Mouse (Mus musculus) C2C12 (cell line): ENCODE measurements at regions not wholly inside any gene's neighbourhood (a gene's known extent, or its start where the extent isn't known, plus 50 kb on each side); places are given as distances from the start of the nearest gene placed in this dataset.

ENCODE experiments used
- CEBPB ChIP-seq: IDR thresholded peaks from one replicate; pipeline ENCODE4 v1.6.1; 2011; ENCODE audit warnings: low read depth, mild to moderate bottlenecking, control low read depth, moderate library complexity
- CTCF ChIP-seq: IDR thresholded peaks from one replicate; pipeline ENCODE4 v1.5.1; 2011; ENCODE audit not compliant: control insufficient read depth, insufficient read depth, insufficient read length
- FOSL1 ChIP-seq: IDR thresholded peaks from one replicate; pipeline ENCODE4 v1.8.0; 2011; ENCODE audit warnings: mild to moderate bottlenecking, low read length; ENCODE audit not compliant: poor library complexity, insufficient read depth, severe bottlenecking
- MAX ChIP-seq: IDR thresholded peaks from one replicate; pipeline ENCODE4 v1.6.1; 2011; ENCODE audit warnings: mild to moderate bottlenecking, control low read depth
- MYOD1 ChIP-seq: IDR thresholded peaks from one replicate; pipeline ENCODE4 v1.6.1; 2011; ENCODE audit warnings: low read depth; ENCODE audit not compliant: control insufficient read depth, insufficient read length
- MYOG ChIP-seq: IDR thresholded peaks from one replicate; pipeline ENCODE4 v1.6.1; 2011; ENCODE audit not compliant: control insufficient read depth, insufficient read length; ENCODE audit errors: extremely low read depth
- USF1 ChIP-seq: IDR thresholded peaks from one replicate; pipeline ENCODE4 v1.6.1; 2011; ENCODE audit warnings: low read depth, mild to moderate bottlenecking, control low read depth, moderate library complexity

GRCm38 (mm10) chr1:193946953-193947586 is 577.0 kb upstream of the Camk1g start:
- TF ChIP-seq CTCF (no peak), USF1 (no peak), MYOG (no peak), MAX (no peak), MYOD1 (no peak), CEBPB (no peak), FOSL1 (no peak)
